Mouse (Mus musculus) hindbrain, embryonic 11.5 days (tissue): Measurements from ENCODE around the gene Olfr1053. TPM values are rescaled to one million over a fixed set of nuclear protein-coding genes. Genes with fewer than 3 reads are reported as not detected.
"Not testable (repeated sequence)": the region's sequence is repeated elsewhere in the genome, so short reads cannot be mapped to it uniquely, and the experiment has no call there.

ENCODE experiments used
- ATAC-seq: fragments of 200-750 bp; cut with Nextera tagmentation; 2 replicates; pipeline ENCODE4 v1.8.0; 2017; ENCODE audit warnings: mild to moderate bottlenecking, moderate TSS enrichment, moderate library complexity; ENCODE audit not compliant: low FRiP score
- DNase-seq: peaks from one replicate; pipeline ENCODE4 v3.0.0-alpha.2; 2015; ENCODE audit warnings: low spot score
- H3K27ac ChIP-seq: fragments of 300-500 bp; sonication (generic); 2 replicates; pipeline ENCODE4 v1.5.1; 2014; ENCODE audit warnings: mild to moderate bottlenecking, low read depth, low read length
- H3K27me3 ChIP-seq: fragments of 300-500 bp; sonication (generic); 2 replicates; pipeline ENCODE4 v1.6.1; 2014; ENCODE audit warnings: mild to moderate bottlenecking, low read length, moderate library complexity, mixed read lengths; ENCODE audit not compliant: control insufficient read depth, insufficient read depth
- H3K36me3 ChIP-seq: fragments of 300-500 bp; sonication (generic); 2 replicates; pipeline ENCODE4 v1.6.1; 2014; ENCODE audit warnings: mild to moderate bottlenecking, low read length, moderate library complexity, mixed read lengths; ENCODE audit not compliant: control insufficient read depth, insufficient read depth
- H3K4me1 ChIP-seq: fragments of 300-500 bp; sonication (generic); replicated peaks from 2 replicates; pipeline ENCODE4 v1.6.1; 2014; ENCODE audit warnings: low read length, mixed read lengths; ENCODE audit not compliant: control insufficient read depth, insufficient read depth
- H3K4me2 ChIP-seq: fragments of 300-500 bp; sonication (generic); replicated peaks from 2 replicates; pipeline ENCODE4 v1.6.1; 2014; ENCODE audit warnings: mild to moderate bottlenecking, low read depth, low read length
- H3K4me3 ChIP-seq: fragments of 300-500 bp; sonication (generic); 2 replicates; pipeline ENCODE4 v1.5.1; 2014; ENCODE audit warnings: low read depth, low read length
- H3K9ac ChIP-seq: fragments of 300-500 bp; sonication (generic); 2 replicates; pipeline ENCODE4 v1.6.1; 2014; ENCODE audit warnings: low read depth, low read length
- H3K9me3 ChIP-seq: fragments of 300-500 bp; sonication (generic); 2 replicates; pipeline ENCODE4 v1.6.1; 2016; ENCODE audit warnings: low read length; ENCODE audit not compliant: control insufficient read depth
- WGBS: fragments of 180-500 bp; shearing (Covaris S2); extraction: QIAGEN DNeasy Blood & Tissue Kit; methylation state at CpG from one replicate; pipeline ENCODE4 v1.1.7; 2014; 5-methylcytosine and 5-hydroxymethylcytosine counted together
- polyA plus RNA-seq: library from polyadenylated mRNA; unstranded; fragments of >200 nt; fragmentation: Nextera tagmentation; extraction: Ambion mirVana; gene quantifications from 2 replicates; pipeline ENCODE4 v1.2.1, GENCODE M21; 2014

Olfr1053 gene
- not detected in 2 replicates for polyA plus RNA-seq

DNA sequence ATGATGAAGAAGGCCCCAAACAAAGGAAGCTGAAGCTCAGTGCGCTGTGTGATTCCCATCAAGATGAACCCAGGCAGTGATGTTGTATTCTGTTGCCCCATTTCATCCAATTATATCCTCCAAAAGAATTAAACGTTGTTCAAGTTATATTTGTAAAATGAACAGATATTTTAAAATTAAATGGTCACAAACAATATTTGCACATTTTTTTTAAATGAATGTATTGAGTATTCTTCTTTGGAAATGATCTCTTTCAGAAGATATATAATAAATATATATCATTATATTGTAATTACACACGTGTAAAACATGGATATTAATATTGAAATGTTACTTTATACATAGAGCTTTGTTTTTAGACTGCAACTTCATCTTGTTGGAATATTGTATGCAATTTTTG lies at the start of gene Olfr1053:
TSS of gene Olfr1053 (minus strand) at position 101 of the 400 bp plus-strand sequence.
- Histone ChIP-seq H3K27me3 (no peaks in the 10 kb centered on the region), H3K4me2 (no peak within 1 kb of the TSS), H3K9me3 (no peaks in the 10 kb centered on the region), H3K36me3 (no peaks in the 10 kb centered on the region), H3K4me3 (no peak within 1 kb of the TSS), H3K9ac (no peak within 1 kb of the TSS), H3K27ac (no peak within 1 kb of the TSS), H3K4me1 (no peaks in the 10 kb centered on the region)
- ATAC-seq, result no peak
- DNase-seq, result no peak
- 65% methylated on average over 3 of the region's 3 CpGs for WGBS

DNA sequence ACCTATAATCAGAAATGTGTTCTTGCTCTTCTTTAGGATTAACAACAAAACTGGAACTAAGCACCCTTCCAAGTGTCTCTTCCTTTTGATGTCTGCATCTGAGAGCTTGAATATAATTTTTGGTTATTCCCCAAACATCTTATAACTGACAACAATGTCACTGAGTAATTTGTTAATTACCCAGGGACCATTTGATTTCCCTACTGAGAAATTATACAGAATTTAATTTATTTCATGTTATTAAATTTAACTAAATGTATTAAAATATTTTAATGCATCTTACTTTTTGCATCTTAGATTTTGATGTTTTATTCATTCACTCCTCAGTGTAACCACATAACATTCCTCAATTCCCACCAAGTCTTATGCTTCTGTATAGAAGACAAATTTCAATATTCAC lies 47.3 kb upstream of the Olfr1053 start, which contains the start of gene Olfr1056:
TSS of gene Olfr1056 (minus strand) at position 101 of the 400 bp plus-strand sequence.
- Histone ChIP-seq H3K27me3 (no peaks in the 10 kb centered on the region), H3K27ac (no peak within 1 kb of the TSS), H3K36me3 (no peaks in the 10 kb centered on the region), H3K4me1 (no peaks in the 10 kb centered on the region), H3K4me2 (no peak within 1 kb of the TSS), H3K9me3 (no peaks in the 10 kb centered on the region), H3K9ac (no peak within 1 kb of the TSS), H3K4me3 (no peak within 1 kb of the TSS)
- ATAC-seq (no peak), DNase-seq (no peak)

DNA sequence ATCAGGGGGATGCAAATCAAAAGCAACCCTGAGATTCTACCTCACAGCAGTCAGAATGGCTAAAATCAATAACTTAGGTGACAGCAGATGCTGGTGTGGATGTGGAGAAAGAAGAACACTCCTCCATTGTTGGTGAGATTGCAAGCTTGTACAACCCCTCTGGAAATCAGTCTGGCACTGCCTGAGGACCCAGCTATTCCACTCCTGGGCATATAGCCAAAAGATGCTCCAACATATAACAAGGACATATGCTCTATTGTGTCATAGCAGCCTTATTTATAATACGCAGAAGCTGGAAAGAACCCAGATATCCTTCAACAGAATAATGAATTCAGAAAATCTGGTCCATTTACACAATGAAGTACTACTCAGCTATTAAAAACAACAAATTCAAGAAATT lies 36.7 kb upstream of the Olfr1053 start:
- not testable (repeated sequence) for H3K4me2 ChIP-seq, H3K4me1 ChIP-seq, H3K36me3 ChIP-seq, H3K9me3 ChIP-seq, ATAC-seq, DNase-seq, H3K27me3 ChIP-seq, H3K4me3 ChIP-seq, H3K9ac ChIP-seq, H3K27ac ChIP-seq
- WGBS, result 100% methylated on average over 1 of the region's 1 CpGs

DNA sequence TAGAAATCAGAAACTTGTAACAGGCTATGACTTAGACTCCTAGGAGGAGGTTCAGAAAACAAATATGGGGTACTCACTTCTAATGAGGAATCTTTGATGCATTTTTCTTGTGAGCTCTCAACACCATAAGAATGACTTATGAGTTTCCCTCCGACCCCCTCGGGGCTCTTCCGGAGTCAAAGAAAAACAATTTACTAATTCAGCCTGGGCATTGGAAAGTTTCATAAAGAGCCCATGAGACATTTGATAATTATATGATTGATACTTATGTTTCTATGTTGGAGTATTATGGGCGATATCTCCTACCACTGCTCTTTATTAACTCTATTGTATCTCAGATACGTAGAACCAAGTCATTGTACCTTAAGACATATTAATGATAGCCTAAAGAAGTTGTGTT lies 35.1 kb upstream of the Olfr1053 start, which contains the start of gene Olfr1055:
TSS of gene Olfr1055 (minus strand) at position 101 of the 400 bp plus-strand sequence.
- ATAC-seq, result no peak
- Histone ChIP-seq H3K27me3 (no peaks in the 10 kb centered on the region), H3K9me3 (no peaks in the 10 kb centered on the region), H3K4me2 (no peak within 1 kb of the TSS), H3K4me1 (no peaks in the 10 kb centered on the region), H3K36me3 (no peaks in the 10 kb centered on the region), H3K27ac (no peak within 1 kb of the TSS), H3K4me3 (no peak within 1 kb of the TSS), H3K9ac (no peak within 1 kb of the TSS)
- DNase-seq, result no peak
- 91% methylated on average over 5 of the region's 5 CpGs for WGBS

DNA sequence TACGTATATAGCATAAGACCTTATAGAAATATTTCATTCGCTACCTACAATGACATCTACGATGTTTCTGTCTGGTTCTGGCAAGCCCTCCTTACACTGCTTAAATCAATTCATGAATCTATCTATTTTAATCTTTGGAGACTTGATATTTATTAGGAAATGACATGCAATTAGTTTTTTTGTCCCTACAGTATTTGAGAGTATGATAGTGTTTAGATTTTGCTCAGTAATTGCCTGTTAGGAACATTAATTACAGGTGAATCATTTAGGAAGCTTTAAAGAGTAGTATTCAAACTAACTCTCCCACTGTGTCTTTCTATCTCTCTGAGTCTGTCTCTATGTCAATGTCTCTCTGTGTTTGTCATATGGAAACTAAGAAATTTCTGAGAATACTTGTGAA lies 20.2 kb upstream of the Olfr1053 start, which contains the start of gene Olfr1054:
TSS of gene Olfr1054 (minus strand) at position 101 of the 400 bp plus-strand sequence.
- no peak for ATAC-seq
- WGBS, result 95% methylated on average over 3 of the region's 3 CpGs
- no peak within 1 kb of the TSS for H3K4me3 ChIP-seq
- no peak within 1 kb of the TSS for H3K9ac ChIP-seq
- H3K9me3 ChIP-seq, result no peaks in the 10 kb centered on the region
- H3K36me3 ChIP-seq, result no peaks in the 10 kb centered on the region
- DNase-seq, result no peak
- H3K27me3 ChIP-seq, result no peaks in the 10 kb centered on the region
- no peaks in the 10 kb centered on the region for H3K4me1 ChIP-seq
- H3K27ac ChIP-seq, result no peak within 1 kb of the TSS
- H3K4me2 ChIP-seq, result no peak within 1 kb of the TSS

DNA sequence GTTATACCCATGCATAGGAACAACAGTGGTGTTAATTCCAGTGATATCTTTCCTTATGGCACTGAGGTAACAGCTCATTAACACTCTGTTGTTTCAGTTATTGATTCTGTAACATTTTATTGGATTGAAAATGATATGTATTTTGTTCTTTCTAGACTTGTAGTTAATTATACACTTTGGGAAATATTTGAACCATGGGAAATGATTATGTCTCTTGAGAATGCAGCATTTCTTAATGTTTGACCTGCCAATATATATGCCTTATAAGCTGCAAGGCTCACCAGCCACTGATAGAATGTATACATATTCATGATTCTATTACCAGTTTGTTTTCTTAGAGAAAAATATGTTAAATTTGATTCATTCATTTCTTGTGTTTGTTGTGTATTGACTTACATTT lies 22.9 kb downstream of the Olfr1053 start, which contains the start of gene Olfr1052:
TSS of gene Olfr1052 (plus strand) at position 301 of the 400 bp plus-strand sequence.
- Histone ChIP-seq H3K4me3 (no peak within 1 kb of the TSS), H3K4me2 (no peak within 1 kb of the TSS), H3K4me1 (no peaks in the 10 kb centered on the region), H3K36me3 (no peaks in the 10 kb centered on the region), H3K9me3 (no peaks in the 10 kb centered on the region), H3K9ac (no peak within 1 kb of the TSS), H3K27ac (no peak within 1 kb of the TSS), H3K27me3 (no peaks in the 10 kb centered on the region)
- ATAC-seq, result no peak
- DNase-seq, result no peak

DNA sequence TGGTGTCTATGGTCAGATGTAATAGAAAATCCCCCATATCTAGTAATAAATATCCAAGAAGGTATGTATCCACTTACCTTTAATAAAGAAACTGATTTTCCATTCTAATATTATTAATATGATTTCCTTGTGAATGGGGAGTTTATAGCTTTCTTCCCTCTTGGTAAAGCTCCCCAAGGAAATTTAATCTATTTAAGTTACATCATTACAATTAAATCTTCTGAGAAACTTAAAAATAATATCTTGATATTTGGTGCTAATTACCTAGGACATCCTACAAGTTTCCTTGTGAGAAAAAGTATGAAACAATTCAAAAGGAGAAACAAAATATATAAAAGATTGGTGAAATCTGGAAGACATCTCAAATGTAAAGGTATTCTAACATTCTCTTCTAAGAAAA lies 36.1 kb downstream of the Olfr1053 start, which contains the start of gene Olfr1051:
TSS of gene Olfr1051 (minus strand) at position 101 of the 400 bp plus-strand sequence.
- not testable (repeated sequence) for H3K9me3 ChIP-seq, H3K4me2 ChIP-seq, H3K27ac ChIP-seq, H3K4me3 ChIP-seq, H3K36me3 ChIP-seq, ATAC-seq, H3K27me3 ChIP-seq, H3K4me1 ChIP-seq, H3K9ac ChIP-seq, DNase-seq

Other genes with a start within 250 kb of the Olfr1053 start
- gene Olfr1036, start 241.3 kb downstream of the Olfr1053 start, polyA plus RNA-seq, result not detected in 2 replicates
- gene Olfr1037, start 227.9 kb downstream of the Olfr1053 start, polyA plus RNA-seq, result not detected in 2 replicates
- gene Olfr1039, start 179.4 kb downstream of the Olfr1053 start, polyA plus RNA-seq, result not detected in 2 replicates
- gene Olfr1040, start 168.6 kb downstream of the Olfr1053 start, polyA plus RNA-seq, result not detected in 2 replicates
- gene Olfr1042, start 153.4 kb downstream of the Olfr1053 start, polyA plus RNA-seq, result not detected in 2 replicates
- gene Olfr1043, start 147.8 kb downstream of the Olfr1053 start, polyA plus RNA-seq, result not detected in 2 replicates
- gene Olfr1044, start 137.5 kb downstream of the Olfr1053 start, polyA plus RNA-seq, result not detected in 2 replicates
- not detected in 2 replicates for gene Olfr52, start 129.6 kb downstream of the Olfr1053 start, polyA plus RNA-seq
- gene Olfr1045, start 112.3 kb downstream of the Olfr1053 start, polyA plus RNA-seq, result not detected in 2 replicates
- not detected in 2 replicates for gene Olfr1046, start 96.0 kb downstream of the Olfr1053 start, polyA plus RNA-seq
- gene Olfr1047, start 83.9 kb downstream of the Olfr1053 start, polyA plus RNA-seq, result not detected in 2 replicates
- not detected in 2 replicates for gene Olfr1048, start 75.0 kb downstream of the Olfr1053 start, polyA plus RNA-seq
- not detected in 2 replicates for gene Olfr1049, start 57.0 kb downstream of the Olfr1053 start, polyA plus RNA-seq
- not detected in 2 replicates for gene Olfr1051, start 36.2 kb downstream of the Olfr1053 start, polyA plus RNA-seq
- not detected in 2 replicates for gene Olfr1052, start 22.8 kb downstream of the Olfr1053 start, polyA plus RNA-seq
- gene Olfr1054, start 20.1 kb upstream of the Olfr1053 start, polyA plus RNA-seq, result not detected in 2 replicates
- not detected in 2 replicates for gene Olfr1055, start 35.0 kb upstream of the Olfr1053 start, polyA plus RNA-seq
- gene Olfr1056, start 47.2 kb upstream of the Olfr1053 start, polyA plus RNA-seq, result not detected in 2 replicates
- not detected in 2 replicates for gene Olfr1057, start 63.1 kb upstream of the Olfr1053 start, polyA plus RNA-seq
- not detected in 2 replicates for gene Olfr1058, start 73.3 kb upstream of the Olfr1053 start, polyA plus RNA-seq
- not detected in 2 replicates for gene Olfr1061, start 98.8 kb upstream of the Olfr1053 start, polyA plus RNA-seq
- not detected in 2 replicates for gene Olfr1062, start 111.5 kb upstream of the Olfr1053 start, polyA plus RNA-seq
- gene Olfr1065, start 135.3 kb upstream of the Olfr1053 start, polyA plus RNA-seq, result not detected in 2 replicates
- not detected in 2 replicates for gene Olfr1066, start 141.0 kb upstream of the Olfr1053 start, polyA plus RNA-seq
- not detected in 2 replicates for gene Olfr228, start 172.1 kb upstream of the Olfr1053 start, polyA plus RNA-seq
- not detected in 2 replicates for gene Olfr1076, start 193.2 kb upstream of the Olfr1053 start, polyA plus RNA-seq
- gene Olfr1079, start 227.2 kb upstream of the Olfr1053 start, polyA plus RNA-seq, result not detected in 2 replicates
- not detected in 2 replicates for gene Olfr1080, start 243.0 kb upstream of the Olfr1053 start, polyA plus RNA-seq